Mouse (Mus musculus): ENCODE data around the gene Gnat2.

The Gnat2 gene

GRCm38 (mm10) chr3:108113591-108114289 is 21.2 kb downstream of the Gnat2 start:
- Histone ChIP-seq H3K9me3 (ENCODE audit: low read length) (no peaks in the 10 kb centered on the region), H3K27me3 (ENCODE audit: insufficient read depth, low read length) (no peaks in the 10 kb centered on the region), H3K4me1 (replicated peaks; ENCODE audit: low read depth, low read length) (no peaks in the 10 kb centered on the region), H3K4me3 (replicated peaks; ENCODE audit: low read length) (no peak overlapping the region), H3K36me3 (ENCODE audit: insufficient read depth, low read length) (peaks cover 88% of the 10 kb centered on the region)
- TF ChIP-seq CTCF (conservative IDR thresholded peaks at IDR 0.05; ENCODE audit: low read length) (no peak), NANOG (IDR thresholded peaks at IDR 0.05; ENCODE audit: borderline replicate concordance, low read length) (no peak), POU5F1 (IDR thresholded peaks at IDR 0.05; ENCODE audit: borderline replicate concordance, low read length) (no peak)

- H3K27me3 ChIP-seq (ENCODE audit: insufficient read depth, low read length), result no peaks in the 10 kb centered on the region
- H3K36me3 ChIP-seq (ENCODE audit: insufficient read depth, low read length), result peaks cover 77% of the 10 kb centered on the region
- H3K4me1 ChIP-seq (replicated peaks; ENCODE audit: low read depth, low read length), result no peaks in the 10 kb centered on the region
- H3K9me3 ChIP-seq (ENCODE audit: low read length), result no peaks in the 10 kb centered on the region
- no peak for TF ChIP-seq POU5F1 (IDR thresholded peaks at IDR 0.05; ENCODE audit: borderline replicate concordance, low read length)
- no peak for TF ChIP-seq NANOG (IDR thresholded peaks at IDR 0.05; ENCODE audit: borderline replicate concordance, low read length)
- no peak for TF ChIP-seq CTCF (conservative IDR thresholded peaks at IDR 0.05; ENCODE audit: low read length)
- H3K4me3 ChIP-seq (replicated peaks; ENCODE audit: low read length), result no peak overlapping the region
These were observed 24.9 kb downstream of the Gnat2 start for GRCm38 (mm10) chr3:108117465-108117864.

- H3K36me3 ChIP-seq (ENCODE audit: insufficient read depth, low read length), result peaks cover 60% of the 10 kb centered on the region
- H3K9me3 ChIP-seq (ENCODE audit: low read length), result no peaks in the 10 kb centered on the region
- H3K4me1 ChIP-seq (replicated peaks; ENCODE audit: low read depth, low read length), result no peaks in the 10 kb centered on the region
- H3K4me3 ChIP-seq (replicated peaks; ENCODE audit: low read length), result no peak overlapping the region
- TF ChIP-seq CTCF (conservative IDR thresholded peaks at IDR 0.05; ENCODE audit: low read length) (no peak), NANOG (IDR thresholded peaks at IDR 0.05; ENCODE audit: borderline replicate concordance, low read length) (no peak), POU5F1 (IDR thresholded peaks at IDR 0.05; ENCODE audit: borderline replicate concordance, low read length) (no peak)
- H3K27me3 ChIP-seq (ENCODE audit: insufficient read depth, low read length), result no peaks in the 10 kb centered on the region
These were observed 28.5 kb downstream of the Gnat2 start for GRCm38 (mm10) chr3:108121101-108121500.

GRCm38 (mm10) chr3:108123242-108123641 is 30.7 kb downstream of the Gnat2 start:
- Histone ChIP-seq H3K27me3 (ENCODE audit: insufficient read depth, low read length) (no peaks in the 10 kb centered on the region), H3K9me3 (ENCODE audit: low read length) (no peaks in the 10 kb centered on the region), H3K4me1 (replicated peaks; ENCODE audit: low read depth, low read length) (peaks cover 8% of the 10 kb centered on the region), H3K4me3 (replicated peaks; ENCODE audit: low read length) (no peak overlapping the region), H3K36me3 (ENCODE audit: insufficient read depth, low read length) (peaks cover 42% of the 10 kb centered on the region)
- TF ChIP-seq POU5F1 (IDR thresholded peaks at IDR 0.05; ENCODE audit: borderline replicate concordance, low read length) (no peak), CTCF (conservative IDR thresholded peaks at IDR 0.05; ENCODE audit: low read length) (no peak), NANOG (IDR thresholded peaks at IDR 0.05; ENCODE audit: borderline replicate concordance, low read length) (no peak)

GRCm38 (mm10) chr3:108124131-108124530 is 31.5 kb downstream of the Gnat2 start:
- Histone ChIP-seq H3K9me3 (ENCODE audit: low read length) (no peaks in the 10 kb centered on the region), H3K27me3 (ENCODE audit: insufficient read depth, low read length) (no peaks in the 10 kb centered on the region)
- no peak for TF ChIP-seq CTCF (conservative IDR thresholded peaks at IDR 0.05; ENCODE audit: low read length)
- TF ChIP-seq NANOG (IDR thresholded peaks at IDR 0.05; ENCODE audit: borderline replicate concordance, low read length), result no peak

GRCm38 (mm10) chr3:108126327-108126726 is 33.7 kb downstream of the Gnat2 start:
- Histone ChIP-seq H3K36me3 (ENCODE audit: insufficient read depth, low read length) (peaks cover 19% of the 10 kb centered on the region), H3K27me3 (ENCODE audit: insufficient read depth, low read length) (no peaks in the 10 kb centered on the region), H3K4me3 (replicated peaks; ENCODE audit: low read length) (no peak overlapping the region), H3K9me3 (ENCODE audit: low read length) (no peaks in the 10 kb centered on the region), H3K4me1 (replicated peaks; ENCODE audit: low read depth, low read length) (peaks cover 17% of the 10 kb centered on the region)
- TF ChIP-seq POU5F1 (IDR thresholded peaks at IDR 0.05; ENCODE audit: borderline replicate concordance, low read length) (no peak), CTCF (conservative IDR thresholded peaks at IDR 0.05; ENCODE audit: low read length) (no peak), NANOG (IDR thresholded peaks at IDR 0.05; ENCODE audit: borderline replicate concordance, low read length) (no peak)

More at GRCm38 (mm10) chr3:108124131-108124530, 31.5 kb downstream of the Gnat2 start:
- no peak overlapping the region for H3K4me3 ChIP-seq (replicated peaks; ENCODE audit: low read length)
- H3K36me3 ChIP-seq (ENCODE audit: insufficient read depth, low read length), result peaks cover 34% of the 10 kb centered on the region
- H3K4me1 ChIP-seq (replicated peaks; ENCODE audit: low read depth, low read length), result peaks cover 13% of the 10 kb centered on the region

GRCm38 (mm10) chr3:108128520-108128919 is 35.9 kb downstream of the Gnat2 start:
- Histone ChIP-seq H3K4me3 (replicated peaks; ENCODE audit: low read length) (no peak overlapping the region), H3K4me1 (replicated peaks; ENCODE audit: low read depth, low read length) (peaks cover 24% of the 10 kb centered on the region), H3K9me3 (ENCODE audit: low read length) (no peaks in the 10 kb centered on the region), H3K27me3 (ENCODE audit: insufficient read depth, low read length) (no peaks in the 10 kb centered on the region), H3K36me3 (ENCODE audit: insufficient read depth, low read length) (peaks cover 2% of the 10 kb centered on the region; the same call in 1 of the 2 replicates)
- TF ChIP-seq NANOG (IDR thresholded peaks at IDR 0.05; ENCODE audit: borderline replicate concordance, low read length), result no peak
- TF ChIP-seq CTCF (conservative IDR thresholded peaks at IDR 0.05; ENCODE audit: low read length), result no peak
- no peak for TF ChIP-seq POU5F1 (IDR thresholded peaks at IDR 0.05; ENCODE audit: borderline replicate concordance, low read length)

GRCm38 (mm10) chr3:108129367-108129766 is 36.8 kb downstream of the Gnat2 start:
- H3K4me1 ChIP-seq (replicated peaks; ENCODE audit: low read depth, low read length), result peaks cover 24% of the 10 kb centered on the region
- TF ChIP-seq NANOG (IDR thresholded peaks at IDR 0.05; ENCODE audit: borderline replicate concordance, low read length), result no peak
- TF ChIP-seq CTCF (conservative IDR thresholded peaks at IDR 0.05; ENCODE audit: low read length), result no peak
- no peak for TF ChIP-seq POU5F1 (IDR thresholded peaks at IDR 0.05; ENCODE audit: borderline replicate concordance, low read length)
- no peaks in the 10 kb centered on the region for H3K9me3 ChIP-seq (ENCODE audit: low read length)
- no peak overlapping the region for H3K4me3 ChIP-seq (replicated peaks; ENCODE audit: low read length)
- no peaks in the 10 kb centered on the region; the same call in 1 of the 2 replicates for H3K36me3 ChIP-seq (ENCODE audit: insufficient read depth, low read length)
- no peaks in the 10 kb centered on the region for H3K27me3 ChIP-seq (ENCODE audit: insufficient read depth, low read length)

- Histone ChIP-seq H3K4me3 (replicated peaks; ENCODE audit: low read length) (no peak overlapping the region), H3K4me1 (replicated peaks; ENCODE audit: low read depth, low read length) (peaks cover 25% of the 10 kb centered on the region), H3K27me3 (ENCODE audit: insufficient read depth, low read length) (no peaks in the 10 kb centered on the region), H3K36me3 (ENCODE audit: insufficient read depth, low read length) (no peaks in the 10 kb centered on the region), H3K9me3 (ENCODE audit: low read length) (no peaks in the 10 kb centered on the region)
- TF ChIP-seq CTCF (conservative IDR thresholded peaks at IDR 0.05; ENCODE audit: low read length), result no peak
- no peak for TF ChIP-seq NANOG (IDR thresholded peaks at IDR 0.05; ENCODE audit: borderline replicate concordance, low read length)
- no peak for TF ChIP-seq POU5F1 (IDR thresholded peaks at IDR 0.05; ENCODE audit: borderline replicate concordance, low read length)
These were observed 37.2 kb downstream of the Gnat2 start for GRCm38 (mm10) chr3:108129804-108130203.

Data from E14TG2a.4 (cell line).